Mouse (Mus musculus) neutrophil, adult 83 days (primary cell): ENCODE data around the gene Ndufb11. TPM values are rescaled to one million over a fixed set of nuclear protein-coding genes. Genes with fewer than 3 reads are reported as not detected.

Experiments used
- total RNA-seq, 2 experiments: library from RNA; stranded (reverse); gene quantifications; one replicate each; pipeline ENCODE4 v1.2.4; 2023

Gene Ndufb11
- total RNA-seq: 10 to 100 TPM; 91.8 to 95.9 TPM

DNA sequence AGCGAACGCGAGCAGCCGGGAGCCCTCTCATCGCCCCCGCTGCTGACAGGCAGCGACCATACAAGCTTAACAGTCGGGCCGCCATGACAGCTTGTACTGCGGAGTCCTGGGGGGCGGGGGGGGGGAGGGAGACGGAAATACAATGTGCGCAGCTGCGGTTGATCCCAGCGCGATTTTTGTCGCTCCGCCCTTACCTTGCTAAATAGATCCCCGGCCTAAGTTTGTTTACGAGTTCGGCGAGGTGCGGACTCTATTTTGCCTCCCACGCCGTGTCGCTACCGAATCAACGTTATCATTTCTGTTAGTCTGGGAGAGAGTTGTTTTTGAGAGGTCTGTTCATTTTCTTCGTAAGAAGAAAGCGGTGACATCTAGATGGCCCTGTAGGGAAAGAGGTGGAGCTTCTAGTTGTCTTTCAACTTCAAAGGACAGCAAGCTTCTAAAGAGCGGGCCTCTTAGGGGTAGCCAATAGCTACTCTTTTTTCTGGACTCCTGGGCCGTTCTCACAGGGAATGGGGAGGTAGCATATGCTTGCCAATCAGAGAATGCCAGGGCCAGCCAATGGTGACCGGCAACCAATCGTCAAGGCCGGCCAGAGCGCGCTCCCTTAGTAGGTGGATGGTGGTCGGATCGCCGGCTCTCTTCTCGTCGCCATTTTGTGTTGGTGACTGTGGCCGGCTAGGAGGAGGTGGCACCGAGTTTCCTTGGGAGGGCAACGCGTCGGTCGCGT lies at the start of gene Ndufb11, which contains the start of gene Rbm10:
Gene Ndufb11 (minus strand): TSS at position 444 of the 727 bp plus-strand sequence.
Gene Rbm10 (plus strand): TSS at position 328 of the 727 bp plus-strand sequence.

DNA sequence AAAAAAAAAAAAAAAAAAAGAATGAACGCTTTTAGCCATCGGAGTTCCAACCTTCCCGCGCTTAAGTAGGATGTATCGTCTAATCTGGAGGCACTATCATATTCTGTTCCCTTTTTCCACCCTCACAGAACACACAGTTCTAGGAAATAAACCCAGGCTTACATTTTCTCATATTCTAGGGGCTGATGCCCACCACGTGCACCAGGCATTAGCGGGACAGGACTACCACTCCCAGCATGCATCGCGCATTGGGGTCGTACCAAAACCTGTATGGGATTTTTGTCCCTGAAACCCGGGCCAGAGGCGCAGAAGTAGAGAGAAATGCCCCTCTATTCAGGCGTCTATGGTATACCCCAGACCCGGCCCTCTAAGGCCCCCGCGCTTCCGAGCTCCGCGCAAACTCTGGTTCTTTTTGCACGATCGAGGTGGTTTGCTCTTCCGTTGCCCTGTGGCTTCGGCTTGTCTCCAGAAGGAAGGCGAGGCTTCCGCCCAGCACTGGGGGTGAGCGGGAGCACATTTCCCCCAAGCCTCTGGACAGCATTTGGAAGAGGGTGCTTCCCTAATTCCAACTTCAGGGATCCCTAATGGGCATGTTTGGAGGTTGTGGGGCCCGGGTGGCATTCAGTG lies 40.7 kb upstream of the Ndufb11 start, which contains the start of gene Uba1:
Gene Uba1 (plus strand): TSS at position 301 of the 627 bp plus-strand sequence.

Other genes with a start within 250 kb of the Ndufb11 start
- gene Jade3, start 191.9 kb downstream of the Ndufb11 start, total RNA-seq: 1 to 10 TPM; 3.0 to 4.3 TPM
- gene Rgn, start 67.8 kb downstream of the Ndufb11 start, total RNA-seq: not detected
- gene Rbm10, start 116 bp downstream of the Ndufb11 start, total RNA-seq: 10 to 100 TPM; 29.8 to 33.9 TPM
- gene Uba1, start 40.7 kb upstream of the Ndufb11 start, total RNA-seq: 100 to 1,000 TPM; 192 to 196 TPM
- gene Cdk16, start 70.3 kb upstream of the Ndufb11 start, total RNA-seq: 10 to 100 TPM; 41.6 to 46.3 TPM
- gene Usp11, start 86.3 kb upstream of the Ndufb11 start, total RNA-seq: 1 to 10 TPM; 4.6 to 6.6 TPM
- gene Araf, start 180.2 kb upstream of the Ndufb11 start, total RNA-seq: 10 to 100 TPM; 53.8 to 54.4 TPM